ENCODE assay signal across 16 mouse cellular contexts in the genomic region with DNA sequence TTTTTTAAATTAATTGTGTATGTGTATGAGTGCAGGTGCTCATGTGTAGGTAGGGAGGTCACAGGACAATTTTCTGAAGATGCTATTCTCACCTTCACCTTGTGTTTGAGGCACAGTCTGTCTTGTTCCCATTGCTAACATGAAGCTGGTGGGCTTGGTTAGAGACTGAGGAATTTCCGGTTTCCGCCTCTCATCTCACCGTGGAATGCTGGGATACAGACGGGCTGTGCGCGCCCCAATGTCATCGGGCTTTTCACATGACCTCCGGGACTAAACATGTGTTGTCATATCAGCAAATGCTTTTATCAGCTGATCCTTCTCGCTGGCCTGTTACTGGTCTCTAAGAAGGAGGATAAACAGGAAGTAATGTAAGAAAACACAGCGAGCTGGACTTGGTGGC.
"Had no signal": no experiment of that assay in that cellular context is flagged by ENCODE, and none has a peak within 500 bp of the region (broad histone marks: within the 10 kb centered on the region; RNA-seq: fewer than 3 reads in every experiment).

No protein-coding gene starts in this region.

- H3K27me3 ChIP-seq: midbrain, embryonic 13.5 days; midbrain, embryonic 15.5 days; neural tube, embryonic 12.5 days had no signal

- H3K27ac ChIP-seq: liver, embryonic 15.5 days; lung, embryonic 15.5 days; macrophage; midbrain, embryonic 13.5 days; midbrain, embryonic 15.5 days; neural tube, embryonic 12.5 days had no signal

- H3K4me1 ChIP-seq: liver, embryonic 15.5 days; midbrain, embryonic 15.5 days had no signal

- H3K9me3 ChIP-seq: liver, embryonic 15.5 days; lung, embryonic 15.5 days; midbrain, embryonic 13.5 days; midbrain, embryonic 15.5 days; neural tube, embryonic 12.5 days had no signal

- H3K4me3 ChIP-seq: liver, embryonic 15.5 days; lung, embryonic 15.5 days; megakaryocyte, embryonic 14.5 days; midbrain, embryonic 13.5 days; midbrain, embryonic 15.5 days; neural tube, embryonic 12.5 days had no signal

- H3K36me3 ChIP-seq: liver, embryonic 15.5 days; lung, embryonic 15.5 days; midbrain, embryonic 13.5 days; midbrain, embryonic 15.5 days; neural tube, embryonic 12.5 days had no signal

- DNase-seq: liver, postnatal 0 days; lung, adult 2 months; lung, postnatal 14 days; lung, postnatal 36 days; right cerebral cortex, postnatal 14 days; spleen, adult 18-20 months; thymus, adult 18-20 months; thymus, postnatal 25 days; thymus, postnatal 4 days had no signal
